Mouse (Mus musculus) brain, embryonic 14.5 days (tissue): ENCODE measurements around the gene Hils1.

ENCODE experiments used
- CTCF ChIP-seq: fragments of 200-500 bp; IDR thresholded peaks from 2 replicates; pipeline ENCODE4 v1.5.1; 2012; ENCODE audit warnings: inconsistent platforms, mild to moderate bottlenecking, moderate library complexity, borderline replicate concordance; ENCODE audit not compliant: insufficient read depth, insufficient read length; ENCODE audit errors: extremely low read depth
- POLR2A ChIP-seq: fragments of 200-500 bp; IDR thresholded peaks from 2 replicates; pipeline ENCODE4 v1.6.1; 2012; ENCODE audit warnings: mild to moderate bottlenecking, inconsistent platforms, borderline replicate concordance; ENCODE audit not compliant: poor library complexity, insufficient read depth, insufficient read length, severe bottlenecking; ENCODE audit errors: extremely low read depth

DNA sequence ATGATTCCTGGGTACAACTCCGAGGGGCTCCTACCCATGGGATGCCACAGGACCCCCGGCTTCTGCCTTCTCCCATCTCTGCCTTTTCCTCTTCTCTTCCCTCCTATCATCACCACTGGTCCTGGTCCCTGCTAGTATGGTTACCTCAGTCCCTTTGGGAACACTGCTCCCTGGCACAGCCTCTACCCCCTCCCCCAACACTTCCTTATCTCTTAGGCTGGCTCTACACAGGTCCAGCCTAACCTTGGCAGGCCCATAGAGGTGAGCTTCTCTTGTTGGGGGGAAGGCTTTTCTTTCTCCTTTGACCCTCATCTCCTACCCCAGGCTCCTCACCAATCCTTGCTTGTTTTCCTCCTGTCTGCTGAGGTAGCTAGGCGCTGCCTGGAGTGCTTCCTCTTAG lies 48.1 kb downstream of the Hils1 start:
- no peak for TF ChIP-seq CTCF
- no peak for TF ChIP-seq POLR2A
